Mouse (Mus musculus): ENCODE measurements at regions not wholly inside any gene's neighbourhood (a gene's known extent, or its start where the extent isn't known, plus 50 kb on each side); places are given as distances from the start of the nearest gene placed in this dataset.

DNA sequence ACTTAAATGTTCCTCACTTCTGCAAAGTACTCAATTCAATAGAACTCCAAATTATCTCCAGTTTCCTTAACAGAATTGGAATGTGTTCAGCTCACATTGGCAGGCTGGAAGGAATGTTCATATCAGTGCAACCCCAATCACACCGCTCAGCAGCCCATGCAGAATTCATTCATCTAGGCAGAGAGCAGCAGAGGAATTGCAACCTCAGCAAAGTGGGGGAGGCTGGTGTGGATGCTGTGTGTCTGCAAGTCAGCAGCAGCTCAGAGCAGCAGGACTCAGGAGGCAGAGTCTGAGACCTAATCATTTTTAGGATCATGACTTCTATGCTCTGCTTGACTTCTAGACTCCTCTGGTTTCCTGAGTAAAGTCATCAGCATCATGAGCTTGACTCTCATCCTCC is 100.7 kb upstream of the Chrna7 start:
- WGBS: 80% methylated on average over 1 of the region's 1 CpGs
- Histone ChIP-seq H3K4me1 (ENCODE audit: control insufficient read depth, insufficient read depth, low read length) (no peaks in the 10 kb centered on the region), H3K27me3 (ENCODE audit: control insufficient read depth, insufficient read depth, low read length) (no peaks in the 10 kb centered on the region), H3K4me3 (ENCODE audit: low read length) (no peak overlapping the region), H3K4me2 (replicated peaks; ENCODE audit: low read depth, low read length) (no peak overlapping the region), H3K9ac (ENCODE audit: low read depth, low read length) (no peak overlapping the region), H3K9me3 (ENCODE audit: control insufficient read depth, low read length) (no peaks in the 10 kb centered on the region), H3K27ac (ENCODE audit: low read depth, low read length) (no peak overlapping the region), H3K36me3 (ENCODE audit: control insufficient read depth, insufficient read depth, low read length) (no peaks in the 10 kb centered on the region)
- ATAC-seq (ENCODE audit: low FRiP score, low TSS enrichment): no peak

DNA sequence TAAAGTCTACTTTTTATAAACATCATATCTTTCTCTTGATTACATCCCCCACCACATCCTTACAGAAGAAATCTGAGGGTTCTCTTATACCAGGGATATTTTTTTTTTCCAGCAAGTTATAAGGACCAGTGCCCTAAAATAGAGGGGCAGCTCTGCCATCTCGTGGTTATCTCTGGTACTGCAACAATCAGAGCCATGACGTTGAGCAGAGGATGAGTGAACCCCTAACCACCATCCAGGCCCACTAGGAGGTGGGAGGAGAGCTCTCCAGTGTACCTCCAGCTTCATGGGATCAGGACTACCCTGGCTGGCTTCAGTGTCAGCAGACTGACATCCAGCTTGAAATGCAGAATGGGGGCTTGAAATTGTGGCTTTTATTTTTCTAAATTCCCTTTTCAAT is 107.2 kb upstream of the Chrna7 start:
- no peak overlapping the region for H3K4me3 ChIP-seq (ENCODE audit: low read length)
- 0% methylated on average over 2 of the region's 2 CpGs for WGBS
- H3K27me3 ChIP-seq (ENCODE audit: control insufficient read depth, insufficient read depth, low read length): no peaks in the 10 kb centered on the region
- no peaks in the 10 kb centered on the region for H3K36me3 ChIP-seq (ENCODE audit: control insufficient read depth, insufficient read depth, low read length)
- 0 out of 2 replicates have a peak, but pooled peaks have one; percentile 21 for ATAC-seq (ENCODE audit: low FRiP score, low TSS enrichment)
- no peak overlapping the region for H3K9ac ChIP-seq (ENCODE audit: low read depth, low read length)
- H3K9me3 ChIP-seq (ENCODE audit: control insufficient read depth, low read length): no peaks in the 10 kb centered on the region
- no peak overlapping the region for H3K27ac ChIP-seq (ENCODE audit: low read depth, low read length)
- no peaks in the 10 kb centered on the region for H3K4me1 ChIP-seq (ENCODE audit: control insufficient read depth, insufficient read depth, low read length)
- no peak overlapping the region for H3K4me2 ChIP-seq (replicated peaks; ENCODE audit: low read depth, low read length)

DNA sequence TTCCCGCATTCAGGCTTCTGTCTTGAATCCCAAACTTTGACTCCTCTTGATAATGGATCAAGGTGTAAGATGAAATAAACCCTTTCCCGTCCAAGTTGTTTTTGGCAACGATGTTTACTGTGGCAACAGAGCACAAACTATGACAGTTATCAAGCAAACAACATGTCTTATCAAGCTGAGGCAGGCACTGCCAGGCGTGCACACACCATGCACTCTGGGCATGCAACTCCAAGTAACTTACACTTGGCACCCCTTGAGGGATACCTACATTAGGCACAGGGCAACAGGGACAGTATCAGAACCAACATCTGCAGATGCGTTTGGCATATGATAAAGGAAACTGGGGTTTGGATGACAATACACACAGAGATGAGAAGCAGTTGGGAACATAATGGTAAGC is 108.8 kb upstream of the Chrna7 start:
- H3K27me3 ChIP-seq (ENCODE audit: control insufficient read depth, insufficient read depth, low read length): no peaks in the 10 kb centered on the region
- H3K4me1 ChIP-seq (ENCODE audit: control insufficient read depth, insufficient read depth, low read length): no peaks in the 10 kb centered on the region
- no peak overlapping the region for H3K27ac ChIP-seq (ENCODE audit: low read depth, low read length)
- H3K4me2 ChIP-seq (replicated peaks; ENCODE audit: low read depth, low read length): no peak overlapping the region
- whole genome bisulfite sequencing: 85% methylated on average over 5 of the region's 5 CpGs
- ATAC-seq (ENCODE audit: low FRiP score, low TSS enrichment): no peak
- H3K4me3 ChIP-seq (ENCODE audit: low read length): no peak overlapping the region
- no peaks in the 10 kb centered on the region for H3K9me3 ChIP-seq (ENCODE audit: control insufficient read depth, low read length)
- no peaks in the 10 kb centered on the region for H3K36me3 ChIP-seq (ENCODE audit: control insufficient read depth, insufficient read depth, low read length)
- H3K9ac ChIP-seq (ENCODE audit: low read depth, low read length): no peak overlapping the region

DNA sequence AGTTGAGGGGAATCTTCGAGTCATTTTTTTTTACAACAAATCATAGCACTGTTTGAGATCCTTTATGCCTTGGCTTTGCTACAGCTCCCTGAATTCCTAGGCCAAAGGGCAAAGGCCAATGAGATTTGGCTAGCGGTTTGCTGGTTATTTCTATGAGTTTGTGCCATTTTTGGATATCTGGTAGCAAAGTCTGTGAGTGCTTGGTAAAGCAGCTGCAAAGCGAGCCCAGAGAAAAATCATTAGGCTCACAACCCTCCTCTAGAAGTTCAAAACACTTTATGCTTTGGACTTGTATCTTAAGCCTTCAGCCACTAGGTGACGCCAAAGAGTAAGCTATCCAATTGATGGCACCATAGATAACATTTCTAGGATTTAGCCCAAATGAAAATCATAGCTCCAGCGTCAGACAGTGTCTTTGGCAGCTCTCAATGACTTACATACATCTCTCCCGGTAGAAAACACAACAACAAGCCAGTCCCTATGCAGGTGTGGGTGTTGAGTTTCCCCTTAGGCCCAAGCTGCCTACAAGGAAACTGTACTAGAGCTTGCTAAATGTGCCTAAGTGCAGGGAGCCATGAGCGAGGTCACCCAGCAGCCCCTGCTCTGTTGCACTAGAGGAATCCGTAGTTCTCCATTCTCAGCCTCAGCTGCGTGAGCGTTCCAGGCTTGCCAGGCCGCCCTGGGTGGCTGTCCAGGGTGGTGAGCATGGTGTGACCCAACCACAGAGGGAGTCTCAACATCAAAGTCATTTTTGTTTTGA is 109.8 kb upstream of the Chrna7 start:
- H3K27me3 ChIP-seq (ENCODE audit: control insufficient read depth, insufficient read depth, low read length): no peaks in the 10 kb centered on the region
- no peaks in the 10 kb centered on the region for H3K36me3 ChIP-seq (ENCODE audit: control insufficient read depth, insufficient read depth, low read length)
- H3K4me1 ChIP-seq (ENCODE audit: control insufficient read depth, insufficient read depth, low read length): no peaks in the 10 kb centered on the region
- no peak overlapping the region for H3K4me2 ChIP-seq (replicated peaks; ENCODE audit: low read depth, low read length)
- no peak for ATAC-seq (ENCODE audit: low FRiP score, low TSS enrichment)
- no peak overlapping the region for H3K9ac ChIP-seq (ENCODE audit: low read depth, low read length)
- H3K9me3 ChIP-seq (ENCODE audit: control insufficient read depth, low read length): no peaks in the 10 kb centered on the region
- no peak overlapping the region for H3K27ac ChIP-seq (ENCODE audit: low read depth, low read length)
- WGBS: 41% methylated on average over 11 of the region's 11 CpGs
- no peak overlapping the region for H3K4me3 ChIP-seq (ENCODE audit: low read length)

DNA sequence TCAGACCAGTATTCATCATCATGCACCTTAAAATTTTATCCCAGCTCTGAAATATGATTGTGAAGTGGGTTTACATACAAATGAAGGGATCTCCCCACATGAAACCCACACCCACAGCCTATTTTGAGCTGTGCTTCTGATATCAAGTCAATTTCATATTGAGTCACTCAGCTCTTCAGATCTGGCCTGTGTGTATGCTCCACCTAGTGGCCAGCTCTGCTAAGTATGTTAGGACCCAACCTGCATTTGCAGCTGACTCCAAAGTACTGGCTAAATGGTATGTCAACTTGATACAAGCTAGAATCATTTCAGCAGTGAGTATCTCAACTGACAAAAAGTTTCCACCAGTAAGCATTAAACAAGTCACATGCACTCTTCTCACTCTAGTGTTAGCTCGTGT is 109.4 kb upstream of the Otud7a start:
- Histone ChIP-seq H3K9me3 (ENCODE audit: control insufficient read depth, low read length) (no peaks in the 10 kb centered on the region), H3K4me1 (ENCODE audit: control insufficient read depth, insufficient read depth, low read length) (no peaks in the 10 kb centered on the region), H3K27me3 (ENCODE audit: control insufficient read depth, insufficient read depth, low read length) (no peaks in the 10 kb centered on the region), H3K9ac (ENCODE audit: low read depth, low read length) (no peak overlapping the region), H3K27ac (ENCODE audit: low read depth, low read length) (no peak overlapping the region), H3K4me3 (ENCODE audit: low read length) (no peak overlapping the region), H3K36me3 (ENCODE audit: control insufficient read depth, insufficient read depth, low read length) (no peaks in the 10 kb centered on the region), H3K4me2 (replicated peaks; ENCODE audit: low read depth, low read length) (no peak overlapping the region)
- no peak for ATAC-seq (ENCODE audit: low FRiP score, low TSS enrichment)
- WGBS: 32% methylated on average over 1 of the region's 1 CpGs

DNA sequence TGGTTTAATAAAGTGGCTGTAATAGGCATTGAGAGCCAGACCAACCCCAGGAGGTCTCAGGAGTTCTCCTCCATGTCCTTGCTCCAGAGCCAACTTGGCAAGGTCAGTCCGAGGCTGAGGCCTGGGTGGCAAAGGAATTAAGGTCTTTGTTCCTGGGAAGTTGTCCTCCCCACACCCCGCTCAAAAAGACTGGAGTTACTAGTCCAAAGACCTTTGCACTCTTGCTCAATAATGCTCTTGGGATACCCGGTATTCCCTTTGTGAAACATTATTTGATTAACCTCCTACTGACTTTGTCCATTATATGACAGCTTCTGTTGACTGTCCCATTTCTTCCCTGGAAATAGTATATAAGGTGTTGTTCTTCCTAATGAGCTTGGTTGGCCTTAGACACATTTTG is 108.5 kb upstream of the Otud7a start:
- WGBS: 79% methylated on average over 3 of the region's 3 CpGs
- no peaks in the 10 kb centered on the region for H3K9me3 ChIP-seq (ENCODE audit: control insufficient read depth, low read length)

DNA sequence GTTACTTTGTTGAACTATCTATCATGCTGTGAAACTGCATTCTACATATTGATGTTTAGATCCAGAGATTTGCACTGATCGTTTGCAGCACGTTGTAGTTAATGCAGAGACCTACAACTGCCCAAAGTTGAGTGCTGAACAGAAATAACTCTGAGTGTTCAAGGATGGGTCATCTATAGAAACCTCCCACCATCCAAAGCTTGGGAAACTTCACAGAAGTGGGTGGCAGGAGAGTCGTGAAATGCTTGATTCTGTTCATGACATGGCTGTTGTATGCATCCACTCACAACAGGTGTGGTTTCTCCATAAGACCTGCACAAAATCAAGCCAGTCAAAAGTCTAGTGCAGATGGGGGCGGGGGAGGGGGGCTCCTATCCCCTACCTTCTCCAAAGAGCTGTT is 102.8 kb upstream of the Otud7a start:
- Histone ChIP-seq H3K4me3 (ENCODE audit: low read length) (no peak overlapping the region), H3K36me3 (ENCODE audit: control insufficient read depth, insufficient read depth, low read length) (no peaks in the 10 kb centered on the region), H3K4me2 (replicated peaks; ENCODE audit: low read depth, low read length) (no peak overlapping the region), H3K9me3 (ENCODE audit: control insufficient read depth, low read length) (no peaks in the 10 kb centered on the region), H3K4me1 (ENCODE audit: control insufficient read depth, insufficient read depth, low read length) (no peaks in the 10 kb centered on the region), H3K27me3 (ENCODE audit: control insufficient read depth, insufficient read depth, low read length) (no peaks in the 10 kb centered on the region), H3K27ac (ENCODE audit: low read depth, low read length) (no peak overlapping the region), H3K9ac (ENCODE audit: low read depth, low read length) (no peak overlapping the region)
- ATAC-seq (ENCODE audit: low FRiP score, low TSS enrichment): no peak
- 78% methylated on average over 4 of the region's 4 CpGs for WGBS

More for the DNA sequence above, 108.5 kb upstream of the Otud7a start:
- Histone ChIP-seq H3K27ac (ENCODE audit: low read depth, low read length) (no peak overlapping the region), H3K4me3 (ENCODE audit: low read length) (no peak overlapping the region), H3K36me3 (ENCODE audit: control insufficient read depth, insufficient read depth, low read length) (no peaks in the 10 kb centered on the region), H3K4me2 (replicated peaks; ENCODE audit: low read depth, low read length) (no peak overlapping the region), H3K4me1 (ENCODE audit: control insufficient read depth, insufficient read depth, low read length) (no peaks in the 10 kb centered on the region), H3K9ac (ENCODE audit: low read depth, low read length) (no peak overlapping the region), H3K27me3 (ENCODE audit: control insufficient read depth, insufficient read depth, low read length) (no peaks in the 10 kb centered on the region)
- ATAC-seq (ENCODE audit: low FRiP score, low TSS enrichment): no peak

DNA sequence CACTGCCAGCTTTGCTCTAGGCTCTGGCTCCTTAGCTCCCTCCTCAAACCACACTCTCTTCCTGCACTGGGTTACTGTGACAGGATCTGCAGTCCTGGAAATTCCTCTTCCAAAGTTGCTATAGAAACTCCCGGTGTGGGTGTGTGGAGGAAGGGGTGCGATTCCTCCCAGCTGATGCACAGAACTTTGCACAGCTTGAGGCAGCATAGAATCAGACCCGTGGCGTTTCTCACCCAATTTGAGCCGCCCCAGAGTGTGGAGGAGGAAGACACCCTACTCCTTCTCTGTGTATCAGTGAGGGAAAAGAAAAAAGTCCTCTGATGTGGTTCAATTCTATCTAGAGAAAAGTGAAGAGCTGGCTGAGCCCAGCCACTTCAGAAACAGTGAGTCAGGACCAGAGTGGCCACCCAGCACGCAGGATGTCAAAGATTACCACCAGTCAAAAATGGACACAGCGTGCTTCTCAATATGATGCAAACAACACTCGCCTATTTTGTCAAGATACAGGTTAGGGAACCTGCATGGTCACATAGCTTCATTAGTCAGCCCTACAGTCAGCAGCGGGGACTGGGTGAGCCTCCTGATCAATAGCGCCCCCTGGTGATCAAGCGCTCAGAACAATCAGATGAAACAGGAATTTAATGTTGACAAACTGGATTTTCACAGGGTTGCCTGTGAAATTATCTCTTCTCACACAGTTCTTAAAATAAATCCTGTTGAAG is 98.7 kb upstream of the Otud7a start:
- WGBS: 36% methylated on average over 11 of the region's 11 CpGs
- 0 out of 2 replicates have a peak, but pooled peaks have one; percentile 62 for ATAC-seq (ENCODE audit: low FRiP score, low TSS enrichment)

DNA sequence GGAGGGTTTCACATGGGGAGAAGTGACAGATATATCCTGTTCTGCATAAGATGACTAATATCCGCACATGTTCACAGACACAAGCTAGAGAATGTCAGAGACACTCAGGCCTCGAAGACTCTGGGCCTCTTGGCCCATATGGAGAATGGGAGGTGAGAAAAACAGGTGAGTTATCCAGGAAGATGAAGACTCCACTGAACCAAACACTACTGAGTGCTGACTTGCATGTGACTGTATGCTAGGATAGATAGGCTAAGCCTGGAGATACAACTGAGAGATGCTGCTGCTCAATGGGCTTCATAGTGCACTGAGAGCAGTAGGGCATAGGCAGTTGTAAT is 98.2 kb upstream of the Otud7a start:
- WGBS: 83% methylated on average over 2 of the region's 2 CpGs
- Histone ChIP-seq H3K27me3 (ENCODE audit: control insufficient read depth, insufficient read depth, low read length) (no peaks in the 10 kb centered on the region), H3K4me2 (replicated peaks; ENCODE audit: low read depth, low read length) (no peak overlapping the region), H3K4me1 (ENCODE audit: control insufficient read depth, insufficient read depth, low read length) (no peaks in the 10 kb centered on the region), H3K27ac (ENCODE audit: low read depth, low read length) (no peak overlapping the region), H3K4me3 (ENCODE audit: low read length) (no peak overlapping the region), H3K9ac (ENCODE audit: low read depth, low read length) (no peak overlapping the region), H3K9me3 (ENCODE audit: control insufficient read depth, low read length) (no peaks in the 10 kb centered on the region), H3K36me3 (ENCODE audit: control insufficient read depth, insufficient read depth, low read length) (no peaks in the 10 kb centered on the region)
- no peak for ATAC-seq (ENCODE audit: low FRiP score, low TSS enrichment)

More for the DNA sequence above, 98.7 kb upstream of the Otud7a start:
- H3K27me3 ChIP-seq (ENCODE audit: control insufficient read depth, insufficient read depth, low read length): no peaks in the 10 kb centered on the region
- no peak overlapping the region for H3K4me2 ChIP-seq (replicated peaks; ENCODE audit: low read depth, low read length)
- no peaks in the 10 kb centered on the region for H3K4me1 ChIP-seq (ENCODE audit: control insufficient read depth, insufficient read depth, low read length)
- no peak overlapping the region for H3K4me3 ChIP-seq (ENCODE audit: low read length)
- H3K9ac ChIP-seq (ENCODE audit: low read depth, low read length): no peak overlapping the region
- H3K36me3 ChIP-seq (ENCODE audit: control insufficient read depth, insufficient read depth, low read length): no peaks in the 10 kb centered on the region
- no peak overlapping the region for H3K27ac ChIP-seq (ENCODE audit: low read depth, low read length)
- no peaks in the 10 kb centered on the region for H3K9me3 ChIP-seq (ENCODE audit: control insufficient read depth, low read length)
